Mouse (Mus musculus) testis, adult 2 months (tissue): Measurements from ENCODE around the gene Clcf1. TPM values are rescaled to one million over a fixed set of nuclear protein-coding genes. Genes with fewer than 3 reads are reported as not detected.

Source experiments
- H3K27ac ChIP-seq: fragments of 200-500 bp; 2 replicates; pipeline ENCODE4 v1.5.1; 2012; ENCODE audit warnings: low read depth, low read length; ENCODE audit not compliant: control insufficient read depth, insufficient read depth
- H3K27me3 ChIP-seq: fragments of 200-500 bp; 2 replicates; pipeline ENCODE4 v1.6.1; 2012; ENCODE audit warnings: mild to moderate bottlenecking, low read length, moderate library complexity; ENCODE audit not compliant: control insufficient read depth, insufficient read depth
- H3K36me3 ChIP-seq: fragments of 200-500 bp; 2 replicates; pipeline ENCODE4 v1.6.1; 2012; ENCODE audit warnings: mild to moderate bottlenecking, low read length; ENCODE audit not compliant: control insufficient read depth, insufficient read depth
- H3K4me1 ChIP-seq: fragments of 200-500 bp; 2 replicates; pipeline ENCODE4 v1.6.1; 2012; ENCODE audit warnings: low read length; ENCODE audit not compliant: control insufficient read depth, insufficient read depth
- H3K4me3 ChIP-seq: fragments of 200-500 bp; 2 replicates; pipeline ENCODE4 v1.5.1; 2012; ENCODE audit warnings: low read depth, mild to moderate bottlenecking, low read length, moderate library complexity, mixed read lengths; ENCODE audit not compliant: control insufficient read depth
- CTCF ChIP-seq: fragments of 200-500 bp; IDR thresholded peaks from 2 replicates; pipeline ENCODE4 v1.5.1; 2012; ENCODE audit warnings: low read depth, mild to moderate bottlenecking, inconsistent platforms, low read length, moderate library complexity; ENCODE audit not compliant: control insufficient read depth, insufficient read depth, insufficient replicate concordance
- POLR2A ChIP-seq: fragments of 200-500 bp; IDR thresholded peaks from 2 replicates; pipeline ENCODE4 v1.6.1; 2012; ENCODE audit warnings: low read depth, mild to moderate bottlenecking, inconsistent platforms, low read length, moderate library complexity; ENCODE audit not compliant: control insufficient read depth
- polyA plus RNA-seq: library from polyadenylated mRNA; depleted of rRNA; stranded (reverse); fragments of >200 nt; gene quantifications from 2 replicates; pipeline ENCODE4 v1.2.3, GENCODE M21; 2012

Clcf1 gene
- polyA plus RNA-seq, 1 experiment: 2.0 TPM

- H3K27ac ChIP-seq: no peak overlapping the region
- TF ChIP-seq CTCF: no peak
- TF ChIP-seq POLR2A: no peak
- H3K27me3 ChIP-seq: no peaks in the 10 kb centered on the region
- no peaks in the 10 kb centered on the region for H3K36me3 ChIP-seq
- no peak overlapping the region for H3K4me3 ChIP-seq
- H3K4me1 ChIP-seq: peaks cover 11% of the 10 kb centered on the region
Observed at GRCm38 (mm10) chr19:4194776-4195650, 19.0 kb upstream of the Clcf1 start.

GRCm38 (mm10) chr19:4196048-4196447, 18.0 kb upstream of the Clcf1 start:
- TF ChIP-seq POLR2A (no peak), CTCF (no peak)
- Histone ChIP-seq H3K4me3 (no peak overlapping the region), H3K27ac (no peak overlapping the region), H3K36me3 (no peaks in the 10 kb centered on the region), H3K27me3 (no peaks in the 10 kb centered on the region), H3K4me1 (peaks cover 12% of the 10 kb centered on the region)

- Histone ChIP-seq H3K4me1 (peaks cover 16% of the 10 kb centered on the region), H3K4me3 (no peak overlapping the region), H3K27me3 (no peaks in the 10 kb centered on the region)
Observed at GRCm38 (mm10) chr19:4196548-4196947, 17.5 kb upstream of the Clcf1 start.

GRCm38 (mm10) chr19:4197180-4197579, 16.9 kb upstream of the Clcf1 start:
- no peak for TF ChIP-seq POLR2A
- TF ChIP-seq CTCF: no peak
- no peak overlapping the region for H3K4me3 ChIP-seq
- no peaks in the 10 kb centered on the region for H3K36me3 ChIP-seq
- H3K27ac ChIP-seq: no peak overlapping the region
- H3K27me3 ChIP-seq: no peaks in the 10 kb centered on the region
- peaks cover 22% of the 10 kb centered on the region for H3K4me1 ChIP-seq

More at GRCm38 (mm10) chr19:4196548-4196947, 17.5 kb upstream of the Clcf1 start:
- TF ChIP-seq CTCF (no peak), POLR2A (no peak)
- no peaks in the 10 kb centered on the region for H3K36me3 ChIP-seq
- H3K27ac ChIP-seq: no peak overlapping the region

GRCm38 (mm10) chr19:4201291-4201909, 12.6 kb upstream of the Clcf1 start, which contains the start of gene Rad9a:
Gene Rad9a, minus strand, starts transcription at chr19:4201662.
- no peaks in the 10 kb centered on the region for H3K36me3 ChIP-seq
- TF ChIP-seq CTCF: no peak
- TF ChIP-seq POLR2A: peak; percentile 59; the same call in 1 of the 2 replicates
- H3K4me1 ChIP-seq: peaks cover 18% of the 10 kb centered on the region
- H3K27ac ChIP-seq: peak within 1 kb of the TSS; percentile 33; the same call in 1 of the 2 replicates
- peak within 1 kb of the TSS; percentile 89 for H3K4me3 ChIP-seq
- no peaks in the 10 kb centered on the region for H3K27me3 ChIP-seq

GRCm38 (mm10) chr19:4202149-4202548, 11.9 kb upstream of the Clcf1 start:
- TF ChIP-seq CTCF (no peak), POLR2A (no peak)
- Histone ChIP-seq H3K27ac (no peak overlapping the region), H3K4me3 (peak overlapping the region; percentile 89), H3K27me3 (no peaks in the 10 kb centered on the region), H3K4me1 (peaks cover 18% of the 10 kb centered on the region), H3K36me3 (no peaks in the 10 kb centered on the region)

GRCm38 (mm10) chr19:4203148-4203547, 10.9 kb upstream of the Clcf1 start:
- Histone ChIP-seq H3K4me1 (peaks cover 18% of the 10 kb centered on the region), H3K27ac (no peak overlapping the region), H3K4me3 (no peak overlapping the region), H3K27me3 (no peaks in the 10 kb centered on the region), H3K36me3 (no peaks in the 10 kb centered on the region)
- no peak for TF ChIP-seq POLR2A
- TF ChIP-seq CTCF: no peak
